Mouse (Mus musculus) telencephalon, adult 2 months (tissue): Measurements from ENCODE around the gene Herc2.
"Not testable (repeated sequence)": the region's sequence is repeated elsewhere in the genome, so short reads cannot be mapped to it uniquely, and the experiment has no call there.

Experiments used
- DNase-seq: peaks from one replicate; pipeline ENCODE4 v3.0.0-alpha.2; 2011; ENCODE audit warnings: low read depth, low spot score

Herc2 gene

DNA sequence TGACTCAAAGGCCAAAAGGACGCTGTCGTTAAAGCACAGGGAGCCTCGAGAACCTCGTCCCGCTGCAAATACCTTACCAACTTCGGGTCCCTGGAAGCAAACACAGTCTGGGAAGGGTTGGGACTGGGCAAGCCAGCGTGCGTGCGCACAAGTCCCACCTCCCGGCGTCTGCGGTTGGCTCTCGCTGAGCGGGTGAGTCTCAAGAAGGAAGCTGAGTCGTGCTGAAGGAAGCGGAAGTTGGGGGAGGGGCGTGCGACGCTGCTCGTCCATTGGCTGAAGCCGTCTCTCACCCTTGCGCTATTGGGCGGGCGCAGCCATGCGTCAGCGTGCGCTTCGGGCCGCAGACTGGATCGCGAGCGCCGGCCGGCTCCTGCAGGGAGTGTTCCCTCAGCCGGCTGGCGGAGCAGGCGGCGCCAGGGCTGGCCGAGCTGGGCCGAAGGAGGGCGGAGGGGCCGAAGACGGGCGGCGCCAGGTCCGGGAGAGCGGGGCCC, at the start of gene Herc2:
TSS of gene Herc2 (plus strand) at position 366 of the 491 bp plus-strand sequence.
- DNase-seq, result peak; percentile 99

DNA sequence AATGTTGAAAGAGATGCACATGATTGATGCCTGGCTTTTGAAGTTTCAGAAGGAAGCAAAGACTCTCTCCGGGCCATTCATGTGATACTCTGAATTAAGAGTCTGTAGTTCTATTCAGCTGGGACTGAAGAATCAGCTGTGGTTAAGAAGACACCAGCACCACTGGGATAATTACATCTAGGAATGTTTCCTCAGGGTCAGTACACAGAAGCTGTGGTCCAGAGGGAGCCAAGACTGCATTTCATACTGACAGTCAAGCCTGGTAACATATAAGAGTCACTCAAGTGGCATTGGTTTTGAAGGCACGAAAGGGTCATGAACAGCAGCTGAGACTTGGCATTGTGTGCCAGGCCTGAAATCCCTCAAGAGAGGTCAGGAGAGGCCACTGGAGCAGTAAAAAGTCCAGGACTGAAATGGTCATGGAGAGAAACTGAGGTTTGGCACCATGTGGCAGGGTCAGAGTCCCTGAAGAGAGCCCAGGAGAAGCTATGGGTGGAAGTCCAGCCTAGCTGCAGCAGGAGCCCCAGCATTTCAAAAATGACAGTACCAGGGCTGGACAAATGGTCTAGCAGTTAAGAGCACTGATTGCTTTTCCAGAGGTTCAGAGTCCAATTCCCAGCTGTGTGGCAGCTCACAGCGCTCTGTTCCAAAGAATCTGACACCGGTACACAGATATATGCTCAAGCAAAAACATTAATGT, 39.5 kb upstream of the Herc2 start:
- no peak for DNase-seq

DNA sequence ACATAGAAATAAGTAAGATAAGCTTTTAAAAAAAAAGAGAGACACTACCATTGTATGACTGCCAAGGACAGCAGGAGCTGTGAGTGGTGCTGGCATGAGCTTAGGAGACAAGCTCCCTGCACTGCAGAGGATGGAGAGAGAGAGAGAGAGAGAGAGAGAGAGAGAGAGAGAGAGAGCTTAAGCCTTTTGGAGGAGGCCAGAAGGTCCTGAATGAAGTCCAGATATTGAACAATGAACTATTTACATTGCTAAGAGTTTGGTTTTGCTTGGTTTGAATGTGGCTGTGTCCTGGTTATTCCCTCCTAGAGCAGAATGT, 39.0 kb upstream of the Herc2 start:
- peak; percentile 42 for DNase-seq

DNA sequence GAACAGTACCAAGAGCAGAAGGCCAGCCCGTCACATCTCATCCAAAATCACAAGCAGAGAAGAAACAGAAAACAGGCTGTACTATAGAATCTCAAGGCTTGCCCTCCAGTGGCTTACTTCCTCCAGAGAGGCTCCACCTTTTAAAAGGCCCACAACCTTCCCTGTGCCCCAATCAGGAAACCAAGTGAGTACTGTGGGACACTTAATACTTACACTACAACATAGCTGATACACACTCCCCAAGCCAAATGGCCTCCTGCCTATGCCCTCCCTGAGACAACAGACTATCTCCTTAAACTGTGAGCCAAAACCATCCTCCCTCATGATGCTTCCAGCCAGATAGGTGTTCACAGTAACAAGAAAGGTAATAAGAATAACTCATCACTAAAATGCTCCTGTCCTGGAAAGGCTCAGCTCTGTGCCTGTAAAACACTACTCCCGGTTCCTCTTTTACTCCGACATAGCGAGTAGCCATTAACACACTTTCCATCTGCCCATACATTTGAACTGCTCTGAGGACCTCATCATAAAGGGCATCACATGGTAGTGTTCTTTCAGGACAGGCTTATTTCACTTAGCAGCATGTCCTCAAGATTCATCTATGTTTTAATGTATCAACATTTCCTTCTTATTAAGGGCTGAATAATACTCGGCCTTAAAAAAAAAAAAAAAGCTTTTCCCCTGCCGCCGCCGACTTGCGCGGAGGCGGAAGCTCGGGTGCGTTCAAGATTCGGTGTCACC, 36.6 kb upstream of the Herc2 start:
- DNase-seq, result no peak

DNA sequence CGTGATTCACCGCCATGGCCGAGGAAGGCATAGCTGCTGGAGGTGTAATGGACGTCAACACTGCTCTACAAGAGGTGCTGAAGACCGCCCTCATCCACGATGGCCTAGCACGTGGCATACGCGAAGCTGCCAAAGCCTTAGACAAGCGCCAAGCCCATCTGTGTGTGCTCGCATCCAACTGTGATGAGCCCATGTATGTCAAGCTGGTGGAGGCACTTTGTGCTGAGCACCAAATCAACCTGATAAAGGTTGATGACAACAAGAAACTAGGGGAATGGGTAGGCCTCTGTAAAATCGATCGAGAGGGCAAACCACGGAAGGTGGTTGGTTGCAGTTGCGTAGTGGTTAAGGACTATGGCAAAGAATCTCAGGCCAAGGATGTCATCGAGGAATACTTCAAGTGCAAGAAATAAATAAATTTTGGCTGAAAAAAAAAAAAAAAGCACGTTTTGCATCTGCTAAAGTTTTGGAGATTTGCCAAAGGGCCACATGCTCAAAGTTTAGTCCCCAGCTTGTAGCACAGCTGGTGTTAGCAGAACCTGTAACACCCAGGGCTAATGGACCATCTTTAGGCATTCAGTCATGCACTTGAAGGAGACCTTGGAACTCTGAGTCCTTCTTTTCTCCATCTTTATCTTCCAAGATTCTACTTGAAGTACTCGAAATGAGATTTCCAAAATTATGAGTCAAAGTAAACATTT, 35.8 kb upstream of the Herc2 start:
- DNase-seq, result not testable (repeated sequence)

DNA sequence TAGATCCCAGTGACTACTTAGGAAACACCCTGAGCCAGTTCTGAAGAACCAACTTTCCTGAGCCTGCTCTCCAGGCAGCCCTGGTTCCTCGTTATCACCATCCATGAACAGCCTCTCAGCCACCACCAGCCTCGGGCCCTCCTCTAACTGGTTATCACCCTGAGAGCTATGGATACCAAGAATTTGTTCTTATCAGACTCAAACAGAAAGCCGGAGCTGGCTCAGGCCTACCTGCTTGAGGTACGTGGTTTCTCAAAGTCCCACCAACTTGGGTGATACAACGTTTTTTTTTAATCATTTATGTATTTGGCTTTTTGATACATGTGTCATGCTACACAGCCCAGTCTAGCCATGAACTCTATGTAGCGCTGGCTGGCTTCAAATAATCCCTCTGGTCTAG, 34.8 kb upstream of the Herc2 start:
- no peak for DNase-seq

DNA sequence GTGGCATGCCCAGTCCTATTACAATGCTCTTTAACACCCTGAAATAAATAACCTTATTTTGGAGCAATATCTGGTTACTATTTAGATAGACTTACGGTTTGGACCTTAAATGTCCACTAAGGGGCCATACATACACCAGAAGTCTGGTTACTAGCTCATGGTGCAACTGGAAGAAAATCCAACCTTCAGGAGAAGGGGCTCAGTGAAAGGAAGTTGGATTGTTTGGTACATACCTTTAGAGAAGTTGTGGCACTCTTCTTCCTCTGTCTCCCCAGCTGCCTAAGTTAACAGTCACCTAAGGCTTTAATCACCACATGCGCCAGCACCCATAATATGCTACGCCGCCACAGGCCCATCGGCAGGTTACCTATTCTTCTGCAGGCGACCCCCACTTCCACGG, 34.2 kb upstream of the Herc2 start:
- no peak for DNase-seq

DNA sequence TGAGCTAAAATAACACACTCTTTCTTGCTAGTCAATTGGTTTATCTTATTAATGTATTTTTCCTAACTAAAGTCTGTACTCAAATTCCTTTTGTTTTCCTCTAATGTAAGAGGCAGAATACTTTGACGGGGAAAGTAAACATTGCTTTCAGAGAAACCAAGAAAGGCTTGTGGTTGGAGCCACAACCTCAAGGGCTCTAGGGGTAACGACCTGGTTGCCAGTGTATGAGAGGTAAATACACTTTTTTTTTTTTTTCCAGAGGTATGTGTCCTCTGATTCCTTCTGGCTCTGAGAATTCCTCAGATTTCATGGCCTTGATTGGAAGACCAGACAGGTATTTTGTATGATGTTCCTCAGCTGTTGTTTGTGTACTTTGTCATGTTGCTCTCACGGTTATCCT, 32.2 kb upstream of the Herc2 start:
- DNase-seq, result no peak

DNA sequence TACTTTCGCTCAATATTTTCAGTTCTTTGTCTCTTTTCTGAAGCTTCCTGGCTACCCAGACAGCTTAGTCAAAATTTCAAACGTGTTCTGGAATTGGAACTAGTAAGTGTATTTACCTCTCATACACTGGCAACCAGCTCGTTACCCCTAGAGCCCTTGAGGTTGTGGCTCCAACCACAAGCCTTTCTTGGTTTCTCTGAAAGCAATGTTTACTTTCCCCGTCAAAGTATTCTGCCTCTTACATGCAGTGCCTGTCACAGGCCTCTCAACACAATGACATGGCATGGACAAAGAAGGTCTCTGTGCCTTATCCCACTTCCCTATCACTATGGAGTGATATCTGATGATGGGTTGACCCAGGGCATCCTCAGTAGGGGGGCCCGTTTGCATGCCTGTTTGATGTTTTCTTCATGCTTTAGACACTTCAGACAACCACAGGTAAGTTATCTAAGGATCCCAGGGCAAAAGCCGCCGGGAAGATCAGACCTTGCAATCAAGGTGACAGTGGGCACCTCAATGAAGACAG, 31.5 kb upstream of the Herc2 start:
- no peak for DNase-seq

DNA sequence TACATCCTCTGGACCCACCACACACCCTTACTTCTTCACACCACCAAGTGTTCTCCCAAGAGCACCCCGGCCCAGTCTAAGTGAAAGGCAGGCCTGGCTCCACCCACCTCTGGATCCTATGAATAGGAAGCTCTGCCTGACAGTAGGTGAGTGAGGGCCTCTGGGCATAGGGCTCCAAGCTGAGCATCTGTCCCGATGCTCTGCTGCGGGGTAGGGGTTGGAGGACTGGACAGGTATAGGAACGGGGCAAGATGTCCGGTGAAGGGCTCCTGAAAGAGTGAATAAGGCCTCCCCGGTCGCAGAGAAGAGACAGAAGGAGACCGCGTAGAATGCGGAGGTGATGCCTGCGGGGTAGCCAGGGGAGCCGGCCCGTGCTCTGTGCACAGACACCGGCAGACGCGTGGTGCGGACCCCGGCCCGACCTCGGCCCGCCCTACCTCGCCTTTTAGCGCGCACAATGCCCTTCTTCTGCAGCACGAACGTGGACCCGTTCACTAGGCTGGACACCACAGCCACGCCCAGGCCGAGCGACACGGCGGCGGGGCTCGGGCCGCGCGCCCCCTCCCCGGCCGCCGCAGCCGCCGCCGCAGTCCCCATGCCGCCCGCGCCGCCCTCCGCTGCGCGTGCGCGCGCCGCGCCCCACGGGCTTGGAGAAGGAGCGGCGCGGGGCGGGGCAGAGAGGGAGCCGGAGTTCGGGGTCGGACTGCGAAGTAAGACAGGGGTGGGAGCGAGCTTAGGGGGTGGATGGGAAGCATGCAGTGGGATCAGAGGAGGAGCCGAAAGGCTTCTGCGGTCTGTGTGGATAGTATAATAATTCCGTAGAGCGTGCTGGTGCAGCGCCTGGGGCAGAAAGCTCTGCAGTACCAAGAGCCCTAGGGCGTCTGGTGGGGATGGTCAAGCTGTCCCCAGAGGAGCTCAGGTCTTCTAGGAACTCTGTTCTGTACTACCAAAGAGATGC, 30.7 kb upstream of the Herc2 start:
- DNase-seq, result peak; percentile 46

DNA sequence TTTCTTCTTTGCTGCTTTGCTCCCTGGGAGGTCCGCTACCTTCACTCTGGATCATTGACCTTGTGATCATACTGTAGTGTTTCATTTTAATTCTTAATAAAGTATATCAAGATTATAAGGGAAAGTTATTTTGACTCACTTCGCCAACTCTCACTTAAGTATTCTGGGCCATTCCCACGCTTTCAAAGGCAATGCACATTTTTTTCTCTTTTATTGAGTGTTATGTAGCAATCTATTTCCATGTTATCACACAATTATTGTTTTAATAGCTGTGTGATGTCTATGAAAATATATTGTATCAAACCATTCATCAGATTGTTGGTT, 30.1 kb upstream of the Herc2 start, which contains the start of gene Nipa1:
TSS of gene Nipa1 (minus strand) at position 25 of the 324 bp plus-strand sequence.
- DNase-seq, result no peak

DNA sequence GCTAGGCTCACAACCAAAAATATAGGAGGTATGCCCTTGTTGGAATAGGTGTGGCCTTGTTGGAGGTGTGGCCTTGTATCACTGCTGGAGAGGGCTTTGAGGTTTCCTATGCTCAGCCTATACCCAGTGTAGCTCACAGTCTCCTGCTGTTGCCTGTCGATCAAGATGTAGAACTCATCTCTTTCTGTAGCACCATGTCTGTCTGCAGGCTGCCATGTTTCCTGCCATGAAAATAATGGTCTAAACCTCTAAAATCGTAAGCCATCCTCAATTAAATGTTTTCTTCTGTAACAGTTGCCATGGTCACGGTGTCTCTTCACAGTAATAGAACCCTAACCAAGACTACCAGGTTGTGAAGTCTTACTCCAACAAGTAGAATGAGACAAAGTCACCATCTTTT, 26.4 kb upstream of the Herc2 start:
- no peak for DNase-seq

DNA sequence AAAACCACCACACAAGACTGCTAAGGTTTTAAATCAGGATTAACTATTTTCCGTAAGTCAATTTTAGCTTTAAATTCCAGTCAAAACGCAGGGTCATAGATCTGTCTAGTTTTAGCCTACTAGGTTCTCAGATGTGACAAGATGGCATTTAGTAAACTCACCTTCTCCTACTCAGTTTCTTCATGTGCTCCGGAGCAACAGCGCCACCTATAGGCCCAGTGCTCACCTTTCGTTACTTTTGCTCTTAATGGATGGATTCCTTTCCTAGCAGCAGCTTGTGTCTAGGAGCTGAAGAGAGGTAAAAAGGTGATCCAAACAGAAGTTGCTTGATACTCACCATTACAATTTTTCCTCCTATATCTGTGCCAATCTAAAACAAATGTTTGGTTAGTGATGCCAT, 7.6 kb upstream of the Herc2 start:
- DNase-seq, result peak; percentile 68

DNA sequence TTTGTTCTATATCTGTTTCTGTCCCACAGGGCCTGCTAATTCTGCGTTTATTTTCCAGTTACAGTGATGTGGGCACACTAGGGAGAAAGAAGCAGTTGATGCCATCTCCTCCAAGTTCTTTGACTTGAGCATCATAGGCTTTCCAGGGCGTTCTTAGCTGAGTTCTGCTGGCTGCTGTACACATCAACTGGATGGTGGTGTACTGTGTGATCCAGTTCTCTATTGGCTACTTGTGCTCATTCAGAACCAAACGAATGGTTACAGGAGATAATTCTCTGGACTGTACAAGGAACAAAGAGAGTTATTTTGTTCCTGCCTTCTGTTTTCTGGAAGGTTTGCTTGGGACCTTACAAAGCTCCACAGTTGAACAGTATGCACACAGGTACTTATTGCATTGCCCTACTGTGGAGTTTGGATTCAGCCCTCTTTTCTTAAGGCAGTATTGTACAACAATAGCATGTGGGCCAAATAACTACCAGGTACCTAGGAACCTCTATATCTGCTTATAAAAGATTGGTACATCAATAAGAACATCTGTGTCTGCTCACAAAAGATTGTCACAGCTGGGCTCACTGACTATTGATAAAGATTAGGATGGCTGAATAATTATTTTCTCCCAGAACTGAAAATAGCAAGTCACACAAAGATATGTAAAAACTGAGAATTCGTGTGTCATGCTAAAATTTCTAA, 6.3 kb upstream of the Herc2 start:
- DNase-seq, result no peak

DNA sequence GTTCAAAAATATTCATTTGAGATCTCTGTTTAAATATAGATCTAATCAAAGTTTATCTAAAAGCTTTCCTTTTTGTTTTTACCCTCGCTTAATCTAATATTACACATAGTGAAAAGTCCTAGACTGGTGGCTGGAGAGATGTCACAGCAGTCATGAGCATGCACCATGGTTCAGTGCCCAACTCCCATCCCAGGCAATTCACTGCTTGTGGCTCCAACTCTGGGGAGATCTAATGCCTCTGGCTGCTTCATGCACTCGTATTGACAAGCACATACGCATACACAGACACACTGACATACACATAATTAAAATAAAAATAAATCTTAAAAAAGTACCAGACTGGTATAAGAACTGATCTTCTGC, 5.7 kb upstream of the Herc2 start:
- no peak for DNase-seq

DNA sequence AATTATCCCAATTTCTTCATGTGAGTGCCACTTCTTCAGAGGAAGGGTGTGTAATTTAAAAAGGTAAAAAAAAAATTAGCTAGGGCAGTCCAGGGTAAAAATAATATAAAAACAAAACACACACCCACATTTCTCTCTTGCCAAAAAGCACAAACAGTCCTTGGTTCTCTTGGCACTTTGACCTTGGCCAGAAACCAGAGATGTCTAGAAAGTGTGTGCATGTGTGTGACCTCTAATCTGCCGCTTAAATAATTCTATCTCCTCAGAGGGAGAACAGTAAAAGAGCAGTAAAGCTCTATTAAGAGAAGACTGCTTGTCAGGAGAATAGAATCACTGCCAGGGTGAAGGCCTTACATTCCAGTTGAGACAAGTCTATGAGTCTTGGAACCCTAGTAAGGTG, 2.8 kb upstream of the Herc2 start:
- DNase-seq, result no peak

DNA sequence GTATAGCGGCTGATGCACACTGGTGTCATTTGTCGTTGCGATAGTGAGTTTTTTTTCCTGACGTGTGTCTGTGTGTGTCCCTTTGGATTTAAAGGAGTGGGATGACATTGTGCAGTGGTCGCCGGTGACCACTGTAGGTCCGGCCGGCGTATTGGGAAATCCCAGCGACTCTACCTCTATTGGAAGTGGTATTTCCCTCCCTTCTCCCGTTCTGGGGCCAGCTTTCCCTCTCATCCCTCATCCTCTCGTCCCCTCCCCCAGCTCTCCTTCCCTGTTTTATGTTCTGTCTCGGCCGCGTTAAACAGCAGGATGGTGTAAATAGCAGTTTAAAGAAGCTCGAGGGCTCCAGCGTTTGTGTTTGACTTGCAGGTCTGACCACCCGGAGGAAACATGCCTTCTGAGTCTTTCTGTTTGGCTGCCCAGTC, 503 bp downstream of the Herc2 start:
- DNase-seq, result no peak

DNA sequence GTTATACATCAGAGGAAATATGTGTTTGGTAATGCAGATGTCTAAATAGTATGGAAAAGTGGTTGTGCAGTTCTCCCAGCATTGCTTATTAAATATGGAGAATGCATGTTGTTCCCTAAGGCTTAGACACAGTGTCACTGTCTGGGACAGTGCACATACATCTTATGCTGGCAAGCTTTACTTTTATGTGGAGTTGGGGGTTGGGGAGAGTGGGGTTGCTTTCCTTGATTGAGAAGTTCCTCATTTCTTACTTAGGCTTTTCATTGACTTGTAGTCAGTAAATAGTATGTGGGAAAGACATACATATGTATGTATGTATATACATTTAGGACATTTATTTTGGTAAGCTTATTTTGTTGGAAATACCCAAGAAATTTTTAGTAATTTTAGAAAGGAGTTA, 3.0 kb downstream of the Herc2 start:
- no peak for DNase-seq

DNA sequence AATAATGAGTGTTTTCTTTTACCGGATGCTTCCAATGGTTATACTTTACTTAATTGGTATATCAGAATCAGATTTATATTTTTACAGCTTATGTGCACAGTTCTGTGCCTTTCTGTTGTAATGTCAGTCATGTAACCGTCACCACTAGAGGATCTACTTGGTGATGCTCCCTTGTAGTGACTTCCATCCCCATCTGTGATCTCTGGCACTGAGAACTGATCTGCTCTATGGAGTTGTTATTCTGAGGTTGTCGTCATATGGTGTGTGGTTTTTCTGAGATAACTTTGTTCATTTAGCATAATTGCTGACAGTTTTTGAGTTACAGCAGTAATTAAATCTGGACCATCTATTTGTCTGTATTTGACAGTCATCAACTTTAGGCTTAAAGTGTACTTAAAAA, 5.3 kb downstream of the Herc2 start:
- DNase-seq, result peak; percentile 40

DNA sequence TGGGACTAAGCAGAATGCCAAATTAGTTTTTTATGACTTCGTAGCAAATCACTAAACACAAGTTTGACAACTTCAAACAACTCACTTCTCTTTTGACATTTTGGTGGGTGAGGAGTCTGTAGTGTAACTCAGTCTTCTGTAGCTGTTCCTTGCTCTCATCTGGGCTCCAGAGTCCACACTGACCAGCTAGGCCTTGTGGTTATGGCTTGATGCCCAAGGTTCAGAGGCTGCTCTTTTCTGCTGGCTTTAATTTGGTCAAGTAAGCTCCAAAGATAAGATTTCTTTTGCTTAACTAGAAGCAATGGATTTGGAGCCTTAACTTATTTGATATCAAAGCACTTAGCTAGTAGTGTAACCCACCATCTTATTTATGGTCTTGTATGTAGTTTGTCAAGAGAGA, 14.9 kb downstream of the Herc2 start:
- DNase-seq, result no peak

DNA sequence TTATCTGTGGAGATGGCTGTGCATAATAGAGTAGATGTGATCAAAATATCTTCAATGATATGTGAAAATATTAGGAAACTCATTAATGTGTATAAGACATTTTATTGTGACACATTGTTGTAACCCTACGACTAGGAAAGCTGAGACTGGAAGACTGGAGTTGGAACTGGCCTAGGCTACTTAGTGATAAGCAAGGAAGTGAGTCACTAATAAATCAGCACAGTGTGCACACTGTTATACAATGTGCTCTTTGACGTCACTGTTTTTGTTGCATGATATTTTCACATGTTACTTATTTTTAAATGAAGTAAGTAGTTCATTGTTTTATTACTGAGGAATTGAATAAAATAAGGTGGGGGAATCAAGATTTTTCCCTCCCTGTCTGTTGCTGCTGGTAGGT, 16.1 kb downstream of the Herc2 start:
- DNase-seq, result no peak
